Mouse (Mus musculus) brain, embryonic 18.5 days (tissue): ENCODE measurements around the gene Htr5a.

ENCODE experiments used
- DNase-seq: peaks from one replicate; pipeline ENCODE4 v3.0.0-alpha.2; 2012; ENCODE audit warnings: low read depth, low spot score

The Htr5a gene

GRCm38 (mm10) chr5:27881261-27881660 lies 39.3 kb downstream of the Htr5a start:
- DNase-seq, result no peak

GRCm38 (mm10) chr5:27888080-27888479 lies 46.1 kb downstream of the Htr5a start:
- DNase-seq, result no peak

- DNase-seq, result no peak
These were observed 54.0 kb downstream of the Htr5a start for GRCm38 (mm10) chr5:27895961-27896360.

- DNase-seq, result no peak
These were observed 57.8 kb downstream of the Htr5a start for GRCm38 (mm10) chr5:27899756-27900155.

- DNase-seq, result no peak
These were observed 58.2 kb downstream of the Htr5a start for GRCm38 (mm10) chr5:27900186-27900585.
